Mouse (Mus musculus) thymus, adult 2 months (tissue): Measurements from ENCODE around the gene Calhm3.

Experiments
- CTCF ChIP-seq: fragments of 200-500 bp; IDR thresholded peaks from 2 replicates; pipeline ENCODE4 v1.5.1; 2012; ENCODE audit warnings: mild to moderate bottlenecking, control low read depth, low read length, moderate library complexity, borderline replicate concordance; ENCODE audit not compliant: control insufficient read depth, poor library complexity, insufficient read depth; ENCODE audit errors: extremely low read depth
- POLR2A ChIP-seq: fragments of 200-500 bp; IDR thresholded peaks from 2 replicates; pipeline ENCODE4 v1.6.1; 2012; ENCODE audit warnings: mild to moderate bottlenecking, low read length, control low read depth, moderate library complexity; ENCODE audit not compliant: control insufficient read depth, poor library complexity, insufficient read depth; ENCODE audit errors: extremely low read depth

DNA sequence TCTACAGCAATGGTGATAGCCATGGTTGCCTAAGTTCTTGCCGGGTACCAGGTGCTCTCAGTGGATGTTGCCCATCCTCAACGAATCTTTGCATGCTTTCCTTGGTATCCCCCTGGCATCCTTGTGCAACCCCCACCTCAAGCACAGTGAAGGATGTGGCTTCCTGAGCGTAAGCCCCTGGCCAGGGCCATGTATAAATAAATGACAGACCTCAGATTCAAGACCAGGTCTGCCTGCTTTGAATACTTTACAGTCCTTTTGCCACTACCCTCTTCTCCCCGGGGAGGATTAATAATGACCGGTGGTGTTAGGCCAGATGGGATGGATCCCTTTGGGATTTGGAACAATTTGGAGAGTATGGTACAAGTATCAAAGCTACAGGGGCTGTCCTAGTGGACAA, 21.4 kb downstream of the Calhm3 start:
- no peak for TF ChIP-seq CTCF
- TF ChIP-seq POLR2A, result no peak
